Mouse (Mus musculus): ENCODE measurements around the gene Mrgpra1. TPM values are rescaled to one million over a fixed set of nuclear protein-coding genes. Genes with fewer than 3 reads are reported as not detected.

Mrgpra1 gene
- not detected in 2 replicates for polyA plus RNA-seq (2012; rRNA removed)

GRCm38 (mm10) chr7:47354140-47354539 is at the start of gene Mrgpra1:
Gene Mrgpra1 (minus strand): TSS chr7:47354240.

Other genes starting within 250 kb of the Mrgpra1 start
- gene Ptpn5, start 220.6 kb downstream of the Mrgpra1 start, polyA plus RNA-seq (2012; rRNA removed) = 145 and 159 TPM in 2 replicates
- not detected in 2 replicates for gene Mrgpra6, start 149.3 kb downstream of the Mrgpra1 start, polyA plus RNA-seq (2012; rRNA removed)
- gene Mrgpra9, start 101.4 kb downstream of the Mrgpra1 start, polyA plus RNA-seq (2012; rRNA removed) = not detected in 2 replicates
- not detected in 2 replicates for gene Mrgpra2a, start 97.9 kb upstream of the Mrgpra1 start, polyA plus RNA-seq (2012; rRNA removed)
- gene Mrgpra2b, start 174.6 kb upstream of the Mrgpra1 start, polyA plus RNA-seq (2012; rRNA removed) = not detected in 2 replicates
- not detected in 2 replicates for gene Mrgpra3, start 247.1 kb upstream of the Mrgpra1 start, polyA plus RNA-seq (2012; rRNA removed)